ENCODE assay signal across 21 mouse cellular contexts in genomic region chr8:120180445-120180970, GRCm38 (mm10). TPM values are rescaled to one million over a fixed set of nuclear protein-coding genes. Genes with fewer than 3 reads are reported as not detected.
A peak's percentile ranks its signal among the peaks of the same experiment; 100 is the strongest.
DNase-seq lines count a peak whose midpoint lies in the region; ATAC-seq and TF ChIP-seq lines count a peak whose summit lies in the region.
"Had no signal": no experiment of that assay in that cellular context is flagged by ENCODE, and none has a peak within 500 bp of the region (broad histone marks: within the 10 kb centered on the region; RNA-seq: fewer than 3 reads in every experiment).

No protein-coding gene starts in this region.

- no peak for TF ChIP-seq CTCF in forebrain, postnatal 0 days (IDR thresholded peaks at IDR 0.05; ENCODE audit: low read depth)
- TF ChIP-seq CTCF in midbrain, postnatal 0 days (IDR thresholded peaks at IDR 0.05): no peak

- WGBS in forebrain, postnatal 0 days: 39% methylated on average over 7 of the region's 7 CpGs
- 51% methylated on average over 7 of the region's 7 CpGs for WGBS in forebrain, embryonic 12.5 days
- 71% methylated on average over 7 of the region's 7 CpGs for WGBS in midbrain, embryonic 10.5 days
- WGBS in midbrain, postnatal 0 days: 36% methylated on average over 7 of the region's 7 CpGs

- no peak overlapping the region for H3K4me2 ChIP-seq in forebrain, postnatal 0 days (ENCODE audit: low read depth)
- no peak overlapping the region for H3K4me2 ChIP-seq in forebrain, embryonic 12.5 days
- no peak overlapping the region for H3K4me2 ChIP-seq in midbrain, postnatal 0 days (ENCODE audit: low read depth, low read length, poor library complexity, severe bottlenecking)
- H3K4me2 ChIP-seq: embryonic facial prominence, embryonic 15.5 days; heart, embryonic 12.5 days; kidney, embryonic 15.5 days; liver, embryonic 12.5 days had no signal

- H3K9me3 ChIP-seq in forebrain, postnatal 0 days (ENCODE audit: low read length): no peaks in the 10 kb centered on the region
- no peaks in the 10 kb centered on the region for H3K9me3 ChIP-seq in forebrain, embryonic 12.5 days
- no peaks in the 10 kb centered on the region for H3K9me3 ChIP-seq in midbrain, embryonic 10.5 days (replicated peaks)
- no peaks in the 10 kb centered on the region for H3K9me3 ChIP-seq in midbrain, postnatal 0 days (ENCODE audit: low read length)
- H3K9me3 ChIP-seq: embryonic facial prominence, embryonic 15.5 days; heart, embryonic 12.5 days; kidney, embryonic 15.5 days; liver, embryonic 12.5 days had no signal

- H3K4me1 ChIP-seq in forebrain, postnatal 0 days (ENCODE audit: insufficient read depth): peaks cover 20% of the 10 kb centered on the region
- peaks cover 65% of the 10 kb centered on the region for H3K4me1 ChIP-seq in forebrain, embryonic 12.5 days
- peaks cover 67% of the 10 kb centered on the region for H3K4me1 ChIP-seq in midbrain, embryonic 10.5 days
- peaks cover 23% of the 10 kb centered on the region for H3K4me1 ChIP-seq in midbrain, postnatal 0 days (ENCODE audit: insufficient read depth, low read length)

- no peak overlapping the region for H3K27ac ChIP-seq in forebrain, postnatal 0 days (ENCODE audit: low read depth, low read length)
- H3K27ac ChIP-seq in forebrain, embryonic 12.5 days: no peak overlapping the region
- peak overlapping the region; percentile 23; the same call in 1 of the 2 replicates for H3K27ac ChIP-seq in midbrain, embryonic 10.5 days (replicated peaks)
- no peak overlapping the region; the same call in 1 of the 2 replicates for H3K27ac ChIP-seq in midbrain, postnatal 0 days (ENCODE audit: low read depth, low read length)
- H3K27ac ChIP-seq: embryonic facial prominence, embryonic 15.5 days; kidney, embryonic 15.5 days; liver, embryonic 12.5 days had no signal

- DNase-seq in forebrain, postnatal 0 days: peak; percentile 56
- DNase-seq in midbrain, embryonic 10.5 days (ENCODE audit: low spot score): no peak
- no peak for DNase-seq in midbrain, postnatal 0 days (ENCODE audit: low spot score)
- peak; percentile 46 for DNase-seq in embryo, embryonic 11 days
- peak; percentile 79 for DNase-seq in retina, postnatal 1 day
- no peak for DNase-seq in thymus, postnatal 4 days
- DNase-seq in ovary, postnatal 36 days (ENCODE audit: low spot score): no peak
- DNase-seq: adrenal gland, adult 8-10 months; cerebellum, adult 11 months; cerebellum, postnatal 25 days; heart, postnatal 36 days; left cerebral cortex, postnatal 4 days; right cerebral cortex, postnatal 4 days had no signal

- no peak overlapping the region for H3K9ac ChIP-seq in forebrain, postnatal 0 days
- no peak overlapping the region for H3K9ac ChIP-seq in forebrain, embryonic 12.5 days
- no peak overlapping the region for H3K9ac ChIP-seq in midbrain, postnatal 0 days (replicated peaks; ENCODE audit: low read length, poor library complexity, severe bottlenecking)
- H3K9ac ChIP-seq: embryonic facial prominence, embryonic 15.5 days; heart, embryonic 12.5 days; kidney, embryonic 15.5 days; liver, embryonic 12.5 days had no signal

- no peaks in the 10 kb centered on the region for H3K27me3 ChIP-seq in forebrain, postnatal 0 days (ENCODE audit: insufficient read depth, low read length)
- peaks cover 15% of the 10 kb centered on the region; the same call in 1 of the 2 replicates for H3K27me3 ChIP-seq in forebrain, embryonic 12.5 days
- peaks cover 39% of the 10 kb centered on the region for H3K27me3 ChIP-seq in midbrain, embryonic 10.5 days (ENCODE audit: low read depth, poor library complexity, severe bottlenecking)
- H3K27me3 ChIP-seq in midbrain, postnatal 0 days (ENCODE audit: insufficient read depth, low read length): no peaks in the 10 kb centered on the region

- ATAC-seq in forebrain, postnatal 0 days: no peak
- ATAC-seq in forebrain, embryonic 12.5 days (ENCODE audit: low FRiP score): no peak
- ATAC-seq in midbrain, postnatal 0 days (ENCODE audit: low FRiP score): no peak
- ATAC-seq: liver, embryonic 12.5 days had no signal

- no peaks in the 10 kb centered on the region for H3K36me3 ChIP-seq in forebrain, postnatal 0 days (ENCODE audit: insufficient read depth)
- no peaks in the 10 kb centered on the region for H3K36me3 ChIP-seq in forebrain, embryonic 12.5 days (replicated peaks)
- no peaks in the 10 kb centered on the region for H3K36me3 ChIP-seq in midbrain, embryonic 10.5 days
- H3K36me3 ChIP-seq in midbrain, postnatal 0 days (ENCODE audit: insufficient read depth, low read length): no peaks in the 10 kb centered on the region
- H3K36me3 ChIP-seq: embryonic facial prominence, embryonic 15.5 days; heart, embryonic 12.5 days; kidney, embryonic 15.5 days; liver, embryonic 12.5 days had no signal

- no peak overlapping the region for H3K4me3 ChIP-seq in forebrain, postnatal 0 days (ENCODE audit: low read depth, low read length)
- H3K4me3 ChIP-seq in forebrain, embryonic 12.5 days (replicated peaks): no peak overlapping the region
- H3K4me3 ChIP-seq in midbrain, embryonic 10.5 days: no peak overlapping the region
- no peak overlapping the region for H3K4me3 ChIP-seq in midbrain, postnatal 0 days (ENCODE audit: low read depth, low read length)
- H3K4me3 ChIP-seq: embryonic facial prominence, embryonic 15.5 days; heart, embryonic 12.5 days; kidney, embryonic 15.5 days; liver, embryonic 12.5 days had no signal

RNA-seq across cellular contexts. Expression of gene Fam92b, which starts 3.2 kb away (rescaled TPM):
- 1.2 and 2.1 TPM in 2 replicates for total RNA-seq in forebrain, postnatal 0 days (2014; rRNA removed)
- polyA plus RNA-seq in forebrain, postnatal 0 days (2015; fragmentation: Nextera tagmentation; extraction: Ambion mirVana): 1.1 and 1.6 TPM in 2 replicates
- polyA plus RNA-seq in forebrain, embryonic 12.5 days (2016; fragmentation: Nextera tagmentation; extraction: Ambion mirVana): 2.5 and 3.2 TPM in 2 replicates
- polyA plus RNA-seq in midbrain, embryonic 10.5 days (2016; fragmentation: Nextera tagmentation; extraction: Ambion mirVana): 2.6 and 3.3 TPM in 2 replicates
- total RNA-seq in midbrain, postnatal 0 days (2014; rRNA removed): 1.0 and 2.0 TPM in 2 replicates
- polyA plus RNA-seq in midbrain, postnatal 0 days (2015; fragmentation: Nextera tagmentation; extraction: Ambion mirVana): 1.7 and 2.4 TPM in 2 replicates
- total RNA-seq: gastrocnemius, adult 18-20 months; heart, postnatal 36 days; left cerebral cortex, postnatal 4 days; megakaryocyte-erythroid progenitor cell, adult 5-6 weeks had no signal
- polyA plus RNA-seq: heart, embryonic 12.5 days; liver, embryonic 12.5 days; urinary bladder, adult 2 months had no signal

RNA-seq across cellular contexts. Expression of gene Gse1, which starts 47.7 kb away (rescaled TPM):
- total RNA-seq in forebrain, postnatal 0 days (2014; rRNA removed): 24.2 and 48.2 TPM in 2 replicates
- 10.5 and 15.9 TPM in 2 replicates for polyA plus RNA-seq in forebrain, postnatal 0 days (2015; fragmentation: Nextera tagmentation; extraction: Ambion mirVana)
- 20.4 and 27.0 TPM in 2 replicates for polyA plus RNA-seq in forebrain, embryonic 12.5 days (2016; fragmentation: Nextera tagmentation; extraction: Ambion mirVana)
- polyA plus RNA-seq in midbrain, embryonic 10.5 days (2016; fragmentation: Nextera tagmentation; extraction: Ambion mirVana): 12.7 and 15.6 TPM in 2 replicates
- 47.3 and 51.3 TPM in 2 replicates for total RNA-seq in midbrain, postnatal 0 days (2014; rRNA removed)
- 9.9 and 12.4 TPM in 2 replicates for polyA plus RNA-seq in midbrain, postnatal 0 days (2015; fragmentation: Nextera tagmentation; extraction: Ambion mirVana)

Comparison
In these comparisons a context has a peak if more than half of its experiments do, and no peak if none do; other contexts are left out.
1. DNase-seq: peak in forebrain, postnatal 0 days (single experiment), embryo, embryonic 11 days (single experiment) and retina, postnatal 1 day (single experiment); none in midbrain, embryonic 10.5 days (single experiment), midbrain, postnatal 0 days (single experiment), thymus, postnatal 4 days (single experiment) and ovary, postnatal 36 days (single experiment).